Mouse (Mus musculus) midbrain, postnatal 0 days (tissue): ENCODE measurements around the gene Slc2a1. TPM values are rescaled to one million over a fixed set of nuclear protein-coding genes. Genes with fewer than 3 reads are reported as not detected.

Source experiments
- ATAC-seq: fragments of 200-750 bp; cut with Nextera tagmentation; 2 replicates; pipeline ENCODE4 v1.8.0; 2017; ENCODE audit warnings: moderate number of reproducible peaks, mild to moderate bottlenecking, moderate TSS enrichment, moderate library complexity; ENCODE audit not compliant: low FRiP score
- DNase-seq: peaks from one replicate; pipeline ENCODE4 v3.0.0-alpha.2; 2015; ENCODE audit warnings: low spot score
- H3K27ac ChIP-seq: fragments of 300-500 bp; sonication (generic); 2 replicates; pipeline ENCODE4 v1.5.1; 2014; ENCODE audit warnings: low read depth, mild to moderate bottlenecking, low read length, mixed read lengths
- H3K27me3 ChIP-seq: fragments of 300-500 bp; sonication (generic); 2 replicates; pipeline ENCODE4 v1.6.1; 2014; ENCODE audit warnings: low read length, control low read depth, mixed read lengths; ENCODE audit not compliant: insufficient read depth
- H3K36me3 ChIP-seq: fragments of 300-500 bp; sonication (generic); 2 replicates; pipeline ENCODE4 v1.6.1; 2014; ENCODE audit warnings: low read length, control low read depth, mixed read lengths; ENCODE audit not compliant: insufficient read depth
- H3K4me1 ChIP-seq: fragments of 300-500 bp; sonication (generic); 2 replicates; pipeline ENCODE4 v1.6.1; 2014; ENCODE audit warnings: mild to moderate bottlenecking, control low read depth, antibody characterized with exemption, low read length, mixed read lengths; ENCODE audit not compliant: insufficient read depth
- H3K4me2 ChIP-seq: fragments of 300-500 bp; sonication (generic); 2 replicates; pipeline ENCODE4 v1.6.1; 2014; ENCODE audit warnings: low read depth, mild to moderate bottlenecking, low read length, mixed read lengths; ENCODE audit not compliant: poor library complexity, severe bottlenecking
- H3K4me3 ChIP-seq: fragments of 300-500 bp; sonication (generic); 2 replicates; pipeline ENCODE4 v1.5.1; 2014; ENCODE audit warnings: low read depth, mild to moderate bottlenecking, low read length, moderate library complexity
- H3K9ac ChIP-seq: fragments of 300-500 bp; sonication (generic); replicated peaks from 2 replicates; pipeline ENCODE4 v1.6.1; 2014; ENCODE audit warnings: mild to moderate bottlenecking, low read length, moderate library complexity, mixed read lengths; ENCODE audit not compliant: poor library complexity, severe bottlenecking
- H3K9me3 ChIP-seq: fragments of 300-500 bp; sonication (generic); 2 replicates; pipeline ENCODE4 v1.6.1; 2016; ENCODE audit warnings: low read length, control low read depth
- CTCF ChIP-seq: IDR thresholded peaks from 2 replicates; pipeline ENCODE4 v1.5.1; 2016; ENCODE audit warnings: antibody characterized with exemption, mild to moderate bottlenecking
- WGBS: fragments of 180-500 bp; shearing (Covaris S2); extraction: QIAGEN DNeasy Blood & Tissue Kit; methylation state at CpG from one replicate; pipeline ENCODE4 v1.1.7; 2014; 5-methylcytosine and 5-hydroxymethylcytosine counted together
- polyA plus RNA-seq: library from polyadenylated mRNA; unstranded; fragments of >200 nt; fragmentation: Nextera tagmentation; extraction: Ambion mirVana; gene quantifications from 2 replicates; pipeline ENCODE4 v1.2.1, GENCODE M21; 2015
- total RNA-seq: library from RNA; depleted of rRNA; stranded (reverse); fragments of >200 nt; gene quantifications from 2 replicates; pipeline ENCODE4 v1.2.3, GENCODE M21; 2014

Gene Slc2a1
- total and polyA plus RNA-seq, 2 experiments from 2014 or later, result 43.1 to 104 TPM

DNA sequence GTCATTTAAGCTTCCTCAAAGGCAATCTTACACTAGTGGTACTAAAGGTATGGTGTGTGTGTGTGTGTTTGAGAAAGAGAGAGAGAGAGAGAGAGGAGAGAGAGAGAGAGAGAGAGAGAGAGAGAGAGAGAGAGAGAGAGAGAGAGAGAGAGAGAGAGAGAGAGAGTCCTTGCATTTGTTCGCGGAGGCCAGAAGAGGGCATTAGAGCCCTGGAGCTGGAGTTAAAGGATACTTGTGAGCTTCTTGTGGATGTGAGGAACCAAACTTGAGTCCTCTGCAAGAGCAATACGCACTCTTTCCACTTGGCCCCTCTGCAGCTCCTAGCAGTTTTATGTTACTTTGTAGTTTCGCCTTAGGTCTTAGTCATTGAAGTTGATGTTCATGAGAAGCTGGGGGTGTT lies 54.5 kb downstream of the Slc2a1 start:
- H3K9ac ChIP-seq, result no peak overlapping the region
- no peak overlapping the region for H3K4me2 ChIP-seq
- H3K27me3 ChIP-seq, result no peaks in the 10 kb centered on the region
- no peaks in the 10 kb centered on the region for H3K9me3 ChIP-seq
- DNase-seq, result no peak
- no peak overlapping the region for H3K4me3 ChIP-seq
- 71% methylated on average over 4 of the region's 4 CpGs for WGBS
- no peaks in the 10 kb centered on the region for H3K36me3 ChIP-seq
- no peaks in the 10 kb centered on the region for H3K4me1 ChIP-seq
- ATAC-seq, result no peak
- TF ChIP-seq CTCF, result no peak
- H3K27ac ChIP-seq, result no peak overlapping the region

DNA sequence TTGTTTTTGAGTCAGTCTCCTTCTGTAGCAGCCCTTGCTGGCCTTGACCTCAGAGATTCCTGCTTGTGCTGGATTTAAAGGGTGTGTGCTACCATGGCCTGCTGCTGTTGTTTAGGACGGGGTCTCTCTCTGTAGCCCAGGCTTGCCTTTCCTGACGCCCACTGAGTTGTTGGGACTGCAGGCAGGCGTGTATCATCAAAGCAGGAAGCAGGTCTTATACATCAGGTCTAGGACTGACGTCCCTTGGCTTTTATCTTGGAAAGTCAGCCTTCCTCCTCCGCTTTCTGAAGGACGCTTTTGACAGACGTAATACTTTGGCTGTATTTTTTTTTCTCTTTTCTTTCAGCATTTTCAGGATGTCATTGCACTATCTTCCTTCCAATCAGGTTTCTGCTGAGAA lies 57.4 kb downstream of the Slc2a1 start:
- TF ChIP-seq CTCF, result no peak
- H3K36me3 ChIP-seq, result no peaks in the 10 kb centered on the region
- DNase-seq, result no peak
- H3K4me1 ChIP-seq, result no peaks in the 10 kb centered on the region
- no peak overlapping the region for H3K4me3 ChIP-seq
- ATAC-seq, result no peak
- no peak overlapping the region for H3K27ac ChIP-seq
- WGBS, result 80% methylated on average over 7 of the region's 7 CpGs
- H3K4me2 ChIP-seq, result no peak overlapping the region
- H3K9ac ChIP-seq, result no peak overlapping the region
- H3K27me3 ChIP-seq, result no peaks in the 10 kb centered on the region
- no peaks in the 10 kb centered on the region for H3K9me3 ChIP-seq

DNA sequence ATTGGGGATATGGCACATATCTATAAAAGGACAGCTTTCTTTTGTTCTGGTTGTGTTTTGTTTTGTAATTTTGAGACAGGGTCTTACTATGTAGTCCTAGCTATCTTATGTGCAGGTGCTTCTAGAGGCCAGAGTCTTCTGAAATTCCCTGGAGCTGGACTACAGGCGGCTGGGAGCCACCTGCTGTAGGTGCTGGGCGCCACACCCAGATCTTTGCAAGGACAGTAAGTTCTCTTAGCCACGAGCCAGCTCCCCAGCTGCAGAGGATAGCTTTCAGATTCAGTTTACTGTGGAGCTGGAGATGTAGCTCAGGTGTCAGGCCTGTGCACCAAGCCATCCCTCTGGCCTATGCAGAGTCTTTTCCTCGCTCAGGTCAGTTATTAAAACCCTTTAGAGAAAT lies 58.6 kb downstream of the Slc2a1 start:
- H3K36me3 ChIP-seq, result no peaks in the 10 kb centered on the region
- no peak overlapping the region for H3K9ac ChIP-seq
- no peaks in the 10 kb centered on the region for H3K4me1 ChIP-seq
- H3K9me3 ChIP-seq, result no peaks in the 10 kb centered on the region
- no peaks in the 10 kb centered on the region for H3K27me3 ChIP-seq
- DNase-seq, result no peak
- no peak overlapping the region for H3K27ac ChIP-seq
- no peak overlapping the region for H3K4me3 ChIP-seq
- no peak for ATAC-seq
- TF ChIP-seq CTCF, result no peak
- 87% methylated on average over 4 of the region's 4 CpGs for WGBS
- H3K4me2 ChIP-seq, result no peak overlapping the region

DNA sequence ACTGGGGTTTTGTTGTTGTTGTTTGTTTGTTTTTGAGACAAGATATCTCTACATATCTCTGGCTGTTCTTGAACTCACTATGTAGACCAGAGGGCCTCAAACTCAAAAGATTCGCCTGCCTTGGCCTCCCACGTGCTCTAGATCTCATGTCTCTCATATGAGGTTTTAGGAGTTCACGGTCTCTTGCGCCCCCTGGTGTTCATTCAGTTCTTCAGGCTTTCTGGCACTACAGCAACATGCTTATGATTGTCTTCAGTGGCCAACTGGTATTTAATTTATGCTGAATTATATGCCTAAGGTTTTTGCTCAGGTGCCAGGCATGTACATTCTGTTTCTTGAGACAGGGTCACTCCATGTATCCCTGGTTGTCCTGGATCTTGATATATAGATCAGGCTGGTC lies 59.2 kb downstream of the Slc2a1 start:
- Histone ChIP-seq H3K4me1 (no peaks in the 10 kb centered on the region; the same call in 1 of the 2 replicates), H3K9ac (no peak overlapping the region), H3K9me3 (no peaks in the 10 kb centered on the region), H3K4me2 (no peak overlapping the region), H3K27me3 (no peaks in the 10 kb centered on the region), H3K36me3 (no peaks in the 10 kb centered on the region), H3K27ac (no peak overlapping the region), H3K4me3 (no peak overlapping the region)
- WGBS, result 2% methylated on average over 4 of the region's 4 CpGs
- peak; percentile 92 for DNase-seq
- peak; percentile 92 for TF ChIP-seq CTCF
- ATAC-seq, result 0 out of 2 replicates have a peak, but pooled peaks have one; percentile 41

DNA sequence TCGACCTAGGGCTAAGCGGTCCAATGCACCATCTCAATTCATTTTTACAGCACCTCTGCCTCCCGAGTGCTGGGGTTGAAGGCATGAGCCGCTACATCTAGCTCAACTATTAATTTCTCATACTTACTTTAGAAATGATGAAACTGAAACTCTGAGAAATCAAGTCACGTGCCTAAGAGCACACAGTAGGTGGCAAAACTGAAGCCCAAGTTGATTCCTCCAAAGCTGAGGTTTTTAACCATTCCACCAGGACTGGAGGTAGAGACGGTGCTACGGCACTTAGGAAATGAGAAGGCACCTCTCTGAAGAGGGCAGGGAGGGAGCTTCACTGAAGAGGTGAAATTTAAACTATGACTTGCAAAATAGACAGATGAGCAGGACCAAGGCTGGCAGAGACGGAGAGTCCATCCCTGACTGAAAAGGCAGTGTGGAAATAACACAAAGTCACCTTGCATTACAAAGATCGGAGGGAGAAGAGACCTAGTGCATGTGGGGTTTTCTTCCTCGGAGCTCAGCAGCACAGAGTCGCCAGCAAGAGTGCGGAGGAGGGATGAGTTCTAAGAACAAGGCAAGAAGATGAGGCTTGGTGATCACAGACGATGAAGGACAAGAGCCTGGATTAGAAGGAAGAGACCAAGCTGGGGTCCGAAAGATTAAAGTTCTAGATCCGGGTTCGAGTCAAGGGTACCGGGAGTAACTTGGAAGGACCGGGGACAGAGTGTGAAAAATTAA lies 64.6 kb downstream of the Slc2a1 start:
- Histone ChIP-seq H3K27ac (peak overlapping the region; percentile 58; the same call in 1 of the 2 replicates), H3K4me3 (peak overlapping the region; percentile 76)
- no peak for DNase-seq

DNA sequence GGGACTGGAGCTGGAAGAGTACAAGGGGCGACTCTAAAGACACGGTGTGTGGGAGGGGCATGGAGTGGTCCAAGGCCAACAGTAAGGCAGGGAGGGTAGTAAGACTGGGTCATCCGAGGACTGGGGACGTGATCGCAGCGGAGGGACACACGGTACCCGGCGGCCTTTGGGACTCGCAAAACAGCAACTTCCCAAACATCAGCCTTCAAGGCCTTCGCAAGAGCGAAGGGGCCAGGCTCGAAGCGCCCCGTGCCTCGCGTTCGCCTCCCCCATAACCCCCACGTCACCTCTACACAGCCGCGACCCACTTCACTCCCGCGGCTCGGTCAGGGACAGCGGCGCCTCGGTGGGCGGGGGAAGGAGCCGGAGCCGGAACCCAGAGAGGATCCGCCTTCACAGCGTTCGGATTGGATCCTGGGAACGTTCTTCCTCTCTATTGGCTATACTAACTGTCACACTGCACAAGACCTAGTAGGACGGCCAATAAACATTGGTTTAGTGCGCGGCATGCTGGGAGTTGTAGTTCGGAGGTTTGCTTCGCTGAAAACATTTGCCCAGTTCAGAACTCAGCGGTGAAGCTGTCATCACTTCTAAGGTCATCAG lies 65.4 kb downstream of the Slc2a1 start, which contains the start of gene Zfp691:
Zfp691 (minus strand) TSS at position 345 of the 603 bp plus-strand sequence.
- Histone ChIP-seq H3K27me3 (no peaks in the 10 kb centered on the region), H3K4me3 (peak within 1 kb of the TSS; percentile 76), H3K9me3 (no peaks in the 10 kb centered on the region), H3K4me1 (no peaks in the 10 kb centered on the region; the same call in 1 of the 2 replicates), H3K4me2 (peak within 1 kb of the TSS; percentile 60), H3K27ac (peak within 1 kb of the TSS; percentile 58), H3K36me3 (no peaks in the 10 kb centered on the region), H3K9ac (peak within 1 kb of the TSS; percentile 76)
- DNase-seq (peak; percentile 99), ATAC-seq (peak; percentile 100)
- no peak for TF ChIP-seq CTCF
- under 1% methylated on average over 34 of the region's 40 CpGs for WGBS

More for the DNA sequence above, 64.6 kb downstream of the Slc2a1 start:
- Histone ChIP-seq H3K9me3 (no peaks in the 10 kb centered on the region), H3K36me3 (no peaks in the 10 kb centered on the region), H3K9ac (peak overlapping the region; percentile 76), H3K4me1 (no peaks in the 10 kb centered on the region; the same call in 1 of the 2 replicates), H3K27me3 (no peaks in the 10 kb centered on the region), H3K4me2 (peak overlapping the region; percentile 60)
- no peak for TF ChIP-seq CTCF
- ATAC-seq, result no peak
- WGBS, result 38% methylated on average over 18 of the region's 18 CpGs
